Mouse (Mus musculus): Measurements from ENCODE around the gene 2410015M20Rik. TPM values are rescaled to one million over a fixed set of nuclear protein-coding genes. Genes with fewer than 3 reads are reported as not detected.

The 2410015M20Rik gene
- polyA plus RNA-seq, 1 experiment from 2014 or later = 316 TPM

DNA sequence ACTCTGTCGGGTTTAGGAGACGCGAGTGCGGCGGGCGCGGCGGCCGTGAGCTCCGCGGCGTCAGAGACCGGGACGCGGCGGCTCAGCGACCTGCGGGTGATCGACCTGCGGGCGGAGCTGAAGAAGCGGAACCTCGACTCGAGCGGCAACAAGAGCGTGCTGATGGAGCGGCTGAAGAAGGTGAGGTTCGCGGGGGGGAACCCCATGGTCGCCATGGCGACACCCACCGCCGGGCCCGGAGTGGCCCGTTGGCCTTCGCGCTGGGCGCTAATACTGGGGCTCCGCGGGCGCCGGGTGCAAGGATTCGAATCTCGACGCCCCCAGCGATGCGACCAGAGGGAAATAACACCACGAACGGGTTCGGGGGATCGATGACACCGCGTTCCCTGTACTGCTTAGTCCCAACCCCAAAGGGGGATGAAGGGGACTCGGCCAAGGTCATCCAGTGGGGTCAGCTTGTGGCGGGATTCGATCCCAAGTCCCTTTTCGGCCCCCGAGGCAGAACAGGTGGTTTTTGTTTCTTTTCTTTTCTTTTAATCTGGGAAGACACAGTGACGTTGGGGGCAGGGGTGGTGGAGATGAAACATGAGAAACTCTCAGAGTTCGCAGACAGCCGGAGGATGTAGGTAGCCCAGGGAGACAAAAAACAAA lies 24.3 kb downstream of the 2410015M20Rik start:
- Histone ChIP-seq H3K9me3 (ENCODE audit: control insufficient read depth, low read length) (no peaks in the 10 kb centered on the region), H3K27ac (ENCODE audit: low read length) (peak overlapping the region; percentile 91), H3K4me2 (ENCODE audit: low read depth, low read length) (peak overlapping the region; percentile 67), H3K4me1 (ENCODE audit: control insufficient read depth, insufficient read depth, low read length) (peaks cover 42% of the 10 kb centered on the region), H3K27me3 (replicated peaks; ENCODE audit: control insufficient read depth, insufficient read depth, low read length) (no peaks in the 10 kb centered on the region), H3K9ac (ENCODE audit: low read depth, low read length) (peak overlapping the region; percentile 88), H3K36me3 (ENCODE audit: control insufficient read depth, insufficient read depth, low read length) (peaks cover 5% of the 10 kb centered on the region; the same call in 1 of the 2 replicates), H3K4me3 (ENCODE audit: low read length) (peak overlapping the region; percentile 78)
- under 1% methylated on average over 61 of the region's 61 CpGs for WGBS
- ATAC-seq = peak; percentile 29

DNA sequence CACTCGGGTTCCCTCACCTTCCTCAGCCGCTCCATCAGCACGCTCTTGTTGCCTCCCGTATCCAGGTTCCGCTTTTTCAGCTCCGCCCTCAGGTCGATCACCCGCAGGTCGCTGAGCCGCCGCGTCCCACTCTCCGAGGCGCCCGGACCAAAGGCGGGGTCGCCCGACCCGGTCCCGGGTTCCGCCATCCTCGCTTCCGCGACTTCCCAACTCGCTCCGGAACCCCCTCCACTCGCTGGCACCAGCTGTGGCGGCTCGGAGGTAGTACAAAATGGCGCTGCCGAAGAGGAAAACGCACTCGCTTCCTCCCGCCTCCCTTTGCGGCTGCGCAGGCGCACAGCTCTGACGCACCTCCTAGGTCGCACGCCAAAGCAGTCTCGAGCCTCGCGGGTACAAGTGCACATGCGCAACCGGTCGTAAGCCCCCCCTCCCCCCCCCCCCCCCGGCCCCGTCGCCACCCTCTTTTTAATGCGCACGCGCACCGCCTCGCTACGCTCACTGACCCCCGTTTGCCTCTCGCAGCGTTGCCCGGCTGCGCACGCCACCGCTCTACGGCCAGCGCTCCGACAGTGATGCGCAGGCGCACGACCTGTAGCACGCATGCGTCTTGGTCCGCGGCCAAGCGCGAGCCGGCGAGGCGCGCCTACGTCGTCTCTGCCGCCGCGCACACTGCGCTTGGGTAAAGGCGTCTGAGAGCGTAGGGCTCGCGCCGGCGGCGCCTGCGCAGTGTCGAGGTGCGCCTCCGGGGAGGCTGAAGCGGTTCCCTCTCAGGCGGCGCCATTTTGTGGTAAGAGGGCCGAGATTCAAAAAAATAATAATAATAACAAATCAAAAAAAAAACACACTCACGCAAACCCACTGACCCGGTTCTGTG lies 25.1 kb downstream of the 2410015M20Rik start, which contains the start of the genes Safb2 and Safb:
Gene Safb2, minus strand, starts transcription at position 329 of the 874 bp plus-strand sequence.
Gene Safb, plus strand, starts transcription at position 569 of the 874 bp plus-strand sequence.
- WGBS = under 1% methylated on average over 90 of the region's 101 CpGs
- Histone ChIP-seq H3K4me3 (ENCODE audit: low read length) (peak within 1 kb of the TSS; percentile 80), H3K27me3 (replicated peaks; ENCODE audit: control insufficient read depth, insufficient read depth, low read length) (no peaks in the 10 kb centered on the region), H3K36me3 (ENCODE audit: control insufficient read depth, insufficient read depth, low read length) (peaks cover under 1% of the 10 kb centered on the region; the same call in 1 of the 2 replicates), H3K4me1 (ENCODE audit: control insufficient read depth, insufficient read depth, low read length) (peaks cover 49% of the 10 kb centered on the region), H3K27ac (ENCODE audit: low read length) (peak within 1 kb of the TSS; percentile 96), H3K9me3 (ENCODE audit: control insufficient read depth, low read length) (no peaks in the 10 kb centered on the region), H3K4me2 (ENCODE audit: low read depth, low read length) (peak within 1 kb of the TSS; percentile 82), H3K9ac (ENCODE audit: low read depth, low read length) (peak within 1 kb of the TSS; percentile 93)
- ATAC-seq = peak; percentile 95

DNA sequence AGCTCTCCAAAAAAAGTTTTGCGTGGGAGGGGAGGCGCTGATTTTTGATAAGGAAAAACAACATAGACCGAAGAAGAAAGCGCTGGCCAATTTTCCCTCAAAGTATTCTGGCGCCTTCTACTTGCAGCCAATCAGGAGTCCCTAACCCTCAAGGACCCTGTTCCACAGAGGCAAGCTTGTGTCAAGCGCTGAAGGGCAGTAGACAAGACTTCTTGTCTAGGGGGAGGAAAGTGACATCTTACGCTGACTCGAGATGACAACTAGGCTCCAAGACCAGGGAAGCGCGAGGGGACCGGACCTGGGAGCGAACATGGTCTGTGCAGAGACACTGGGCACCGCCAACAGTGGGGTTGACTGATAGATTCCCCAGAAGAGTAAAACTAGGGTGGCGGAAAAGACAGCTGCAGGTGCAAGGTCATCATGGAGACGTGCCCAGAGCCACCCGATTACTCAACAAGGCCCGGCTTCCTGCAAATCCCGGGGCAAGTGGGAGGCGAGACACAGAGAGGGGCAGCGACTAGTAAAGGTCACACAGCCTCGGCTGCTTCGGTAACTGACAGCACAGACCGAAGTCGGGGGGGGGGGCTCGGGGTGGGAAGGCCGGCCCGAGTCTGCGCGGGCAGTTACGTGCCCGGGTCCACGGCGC lies 25.8 kb downstream of the 2410015M20Rik start:
- WGBS = 1% methylated on average over 33 of the region's 33 CpGs
- Histone ChIP-seq H3K4me1 (ENCODE audit: control insufficient read depth, insufficient read depth, low read length) (peaks cover 49% of the 10 kb centered on the region), H3K27ac (ENCODE audit: low read length) (peak overlapping the region; percentile 96), H3K36me3 (ENCODE audit: control insufficient read depth, insufficient read depth, low read length) (0 out of 2 replicates have a peak, but pooled peaks cover 3% of the 10 kb centered on the region), H3K27me3 (replicated peaks; ENCODE audit: control insufficient read depth, insufficient read depth, low read length) (no peaks in the 10 kb centered on the region), H3K9ac (ENCODE audit: low read depth, low read length) (peak overlapping the region; percentile 93), H3K9me3 (ENCODE audit: control insufficient read depth, low read length) (no peaks in the 10 kb centered on the region), H3K4me2 (ENCODE audit: low read depth, low read length) (peak overlapping the region; percentile 82), H3K4me3 (ENCODE audit: low read length) (peak overlapping the region; percentile 80)
- ATAC-seq = no peak

DNA sequence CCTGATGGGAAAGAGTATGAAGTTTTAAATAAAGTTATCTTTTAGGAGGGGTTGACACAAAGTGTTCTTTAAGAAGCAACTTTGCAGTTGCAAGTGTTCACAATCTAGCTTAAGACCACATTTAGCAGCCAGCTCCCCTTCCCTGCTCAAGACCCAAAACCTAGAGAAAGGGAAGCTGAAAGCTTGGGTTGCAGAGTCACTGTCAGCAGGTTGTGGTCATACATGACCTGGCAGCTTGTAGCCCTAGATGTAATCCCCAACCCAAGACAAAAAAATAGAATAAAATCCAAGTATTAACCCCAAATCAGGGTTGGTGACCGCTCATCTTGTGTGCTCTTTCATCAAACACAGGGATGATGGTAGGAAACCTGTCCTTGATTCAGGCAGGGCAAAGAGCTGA lies 26.5 kb downstream of the 2410015M20Rik start:
- Histone ChIP-seq H3K4me2 (ENCODE audit: low read depth, low read length) (peak overlapping the region; percentile 82), H3K9ac (ENCODE audit: low read depth, low read length) (peak overlapping the region; percentile 93), H3K4me3 (ENCODE audit: low read length) (peak overlapping the region; percentile 80), H3K4me1 (ENCODE audit: control insufficient read depth, insufficient read depth, low read length) (peaks cover 49% of the 10 kb centered on the region), H3K36me3 (ENCODE audit: control insufficient read depth, insufficient read depth, low read length) (peaks cover 9% of the 10 kb centered on the region), H3K27me3 (replicated peaks; ENCODE audit: control insufficient read depth, insufficient read depth, low read length) (no peaks in the 10 kb centered on the region), H3K9me3 (ENCODE audit: control insufficient read depth, low read length) (no peaks in the 10 kb centered on the region), H3K27ac (ENCODE audit: low read length) (no peak overlapping the region)
- ATAC-seq = no peak
- WGBS = 76% methylated on average over 1 of the region's 1 CpGs

DNA sequence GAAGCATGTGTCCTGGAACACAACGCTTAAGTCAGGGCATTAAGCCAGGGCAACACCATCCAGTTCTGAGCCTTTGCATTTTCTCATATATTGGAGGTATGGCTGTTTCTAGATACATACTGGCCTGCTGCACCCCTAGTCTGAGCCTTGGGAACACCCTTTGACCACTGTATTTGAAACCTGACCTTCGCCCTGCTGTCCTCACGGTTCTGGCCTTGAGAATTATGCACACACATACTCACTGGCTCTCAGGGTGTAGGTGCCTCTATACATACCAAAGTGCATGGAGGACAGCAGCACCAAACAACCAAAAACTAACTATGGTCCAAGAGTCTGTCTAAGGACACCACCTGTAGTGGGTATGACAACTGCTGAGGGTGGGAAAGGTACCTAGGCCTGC lies 36.6 kb downstream of the 2410015M20Rik start:
- no peaks in the 10 kb centered on the region for H3K9me3 ChIP-seq (ENCODE audit: control insufficient read depth, low read length)
- 80% methylated on average over 3 of the region's 3 CpGs for WGBS
- no peak overlapping the region for H3K9ac ChIP-seq (ENCODE audit: low read depth, low read length)
- H3K27me3 ChIP-seq (replicated peaks; ENCODE audit: control insufficient read depth, insufficient read depth, low read length) = no peaks in the 10 kb centered on the region
- peak overlapping the region; percentile 38; the same call in 1 of the 2 replicates for H3K27ac ChIP-seq (ENCODE audit: low read length)
- H3K36me3 ChIP-seq (ENCODE audit: control insufficient read depth, insufficient read depth, low read length) = peaks cover 43% of the 10 kb centered on the region
- H3K4me2 ChIP-seq (ENCODE audit: low read depth, low read length) = no peak overlapping the region
- peak; percentile 49 for ATAC-seq
- H3K4me1 ChIP-seq (ENCODE audit: control insufficient read depth, insufficient read depth, low read length) = peaks cover 16% of the 10 kb centered on the region
- H3K4me3 ChIP-seq (ENCODE audit: low read length) = no peak overlapping the region

DNA sequence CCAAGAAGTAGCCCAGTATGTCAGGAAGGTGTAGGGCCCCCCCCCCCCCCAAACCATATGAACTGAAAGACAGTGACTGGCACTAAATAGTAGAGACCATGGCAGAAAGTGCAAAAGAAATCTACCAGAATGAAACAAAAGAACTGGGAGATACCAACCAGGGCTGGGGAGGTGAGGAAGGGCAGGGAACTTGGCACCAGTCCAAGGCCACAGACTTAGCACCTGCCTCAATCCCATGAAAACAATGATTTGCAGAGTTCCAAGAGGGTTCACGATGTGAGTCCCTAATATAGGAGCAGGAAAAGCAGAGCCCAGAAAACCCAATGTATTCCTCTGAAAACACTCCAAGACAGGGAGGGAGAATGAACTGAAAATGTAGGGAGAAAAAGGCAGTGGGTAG lies 37.4 kb downstream of the 2410015M20Rik start:
- 55% methylated on average over 1 of the region's 1 CpGs for WGBS
- Histone ChIP-seq H3K9ac (ENCODE audit: low read depth, low read length) (0 out of 2 replicates have a peak overlapping the region, but pooled peaks have one; percentile 10), H3K4me2 (ENCODE audit: low read depth, low read length) (no peak overlapping the region), H3K27me3 (replicated peaks; ENCODE audit: control insufficient read depth, insufficient read depth, low read length) (no peaks in the 10 kb centered on the region), H3K36me3 (ENCODE audit: control insufficient read depth, insufficient read depth, low read length) (peaks cover 46% of the 10 kb centered on the region), H3K4me3 (ENCODE audit: low read length) (no peak overlapping the region), H3K4me1 (ENCODE audit: control insufficient read depth, insufficient read depth, low read length) (peaks cover 16% of the 10 kb centered on the region), H3K27ac (ENCODE audit: low read length) (0 out of 2 replicates have a peak overlapping the region, but pooled peaks have one; percentile 38), H3K9me3 (ENCODE audit: control insufficient read depth, low read length) (no peaks in the 10 kb centered on the region)
- 0 out of 2 replicates have a peak, but pooled peaks have one; percentile 34 for ATAC-seq

DNA sequence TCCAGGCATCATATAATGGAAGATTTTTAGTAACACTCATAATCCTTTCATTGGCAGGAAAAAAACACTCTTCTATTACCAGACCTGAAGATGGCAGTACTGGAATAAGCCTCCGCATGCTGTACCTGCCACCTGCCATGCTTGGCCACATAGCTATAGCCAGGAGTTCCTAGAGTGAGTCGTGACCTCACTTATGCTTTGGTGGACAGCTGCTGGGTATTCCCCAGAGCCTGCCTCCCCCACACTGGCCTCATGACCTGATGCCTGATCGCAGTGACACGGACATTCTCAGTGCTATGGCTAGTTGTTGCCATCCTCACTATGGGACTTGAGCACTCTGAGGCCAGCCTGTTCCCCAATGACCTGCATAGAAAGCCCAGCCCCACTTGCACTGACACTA lies 39.3 kb downstream of the 2410015M20Rik start:
- H3K4me2 ChIP-seq (ENCODE audit: low read depth, low read length) = no peak overlapping the region
- WGBS = 86% methylated on average over 4 of the region's 4 CpGs
- ATAC-seq = no peak
- no peak overlapping the region for H3K4me3 ChIP-seq (ENCODE audit: low read length)
- peaks cover 53% of the 10 kb centered on the region for H3K36me3 ChIP-seq (ENCODE audit: control insufficient read depth, insufficient read depth, low read length)
- peaks cover 16% of the 10 kb centered on the region for H3K4me1 ChIP-seq (ENCODE audit: control insufficient read depth, insufficient read depth, low read length)
- no peak overlapping the region for H3K9ac ChIP-seq (ENCODE audit: low read depth, low read length)
- no peak overlapping the region for H3K27ac ChIP-seq (ENCODE audit: low read length)
- no peaks in the 10 kb centered on the region for H3K27me3 ChIP-seq (replicated peaks; ENCODE audit: control insufficient read depth, insufficient read depth, low read length)
- H3K9me3 ChIP-seq (ENCODE audit: control insufficient read depth, low read length) = no peaks in the 10 kb centered on the region

DNA sequence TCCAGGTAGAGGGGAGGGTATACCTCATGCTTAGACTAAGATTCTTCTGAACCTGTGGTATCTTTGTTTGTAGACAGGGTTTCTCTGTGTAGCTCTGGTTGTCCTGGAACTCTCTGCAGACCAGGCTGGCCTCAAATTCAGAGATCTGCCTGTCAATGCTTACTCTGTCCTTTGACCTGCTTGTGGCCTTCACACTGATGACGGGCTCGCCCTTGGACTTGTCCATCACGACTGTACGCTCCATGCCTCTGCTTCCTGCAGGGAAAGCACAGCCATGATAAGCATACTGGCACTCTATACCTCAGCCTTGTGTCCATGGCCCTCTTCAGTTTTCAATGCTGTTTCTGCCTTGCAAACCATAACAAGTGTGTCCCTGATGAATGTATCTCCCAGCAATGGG lies 42.2 kb downstream of the 2410015M20Rik start:
- Histone ChIP-seq H3K4me1 (ENCODE audit: control insufficient read depth, insufficient read depth, low read length) (peaks cover under 1% of the 10 kb centered on the region; the same call in 1 of the 2 replicates), H3K4me2 (ENCODE audit: low read depth, low read length) (no peak overlapping the region), H3K9ac (ENCODE audit: low read depth, low read length) (no peak overlapping the region), H3K9me3 (ENCODE audit: control insufficient read depth, low read length) (no peaks in the 10 kb centered on the region), H3K27ac (ENCODE audit: low read length) (no peak overlapping the region), H3K4me3 (ENCODE audit: low read length) (no peak overlapping the region), H3K27me3 (replicated peaks; ENCODE audit: control insufficient read depth, insufficient read depth, low read length) (no peaks in the 10 kb centered on the region), H3K36me3 (ENCODE audit: control insufficient read depth, insufficient read depth, low read length) (peaks cover 72% of the 10 kb centered on the region)
- WGBS = 91% methylated on average over 4 of the region's 4 CpGs
- ATAC-seq = no peak

DNA sequence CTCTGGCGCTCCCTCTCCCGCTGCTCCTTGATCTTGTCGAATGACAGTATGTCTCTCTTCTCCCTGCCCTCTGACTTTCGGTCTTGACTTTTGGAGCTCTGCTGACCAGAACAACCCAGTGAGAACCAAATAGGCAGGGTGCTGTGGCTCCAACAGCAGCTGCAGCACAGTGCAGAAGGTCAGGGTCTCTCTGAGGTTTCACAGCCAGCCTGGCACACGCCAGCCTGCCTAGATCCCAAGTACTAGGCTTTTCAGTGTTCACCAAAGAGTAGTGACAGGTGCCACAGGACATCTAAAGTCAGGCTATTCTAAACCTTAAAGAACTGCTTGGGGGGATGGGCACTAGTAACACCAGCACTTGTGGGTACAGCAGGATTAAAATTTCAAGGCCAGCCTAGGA lies 42.7 kb downstream of the 2410015M20Rik start:
- Histone ChIP-seq H3K4me2 (ENCODE audit: low read depth, low read length) (no peak overlapping the region), H3K9ac (ENCODE audit: low read depth, low read length) (no peak overlapping the region), H3K27me3 (replicated peaks; ENCODE audit: control insufficient read depth, insufficient read depth, low read length) (no peaks in the 10 kb centered on the region), H3K36me3 (ENCODE audit: control insufficient read depth, insufficient read depth, low read length) (peaks cover 77% of the 10 kb centered on the region), H3K4me1 (ENCODE audit: control insufficient read depth, insufficient read depth, low read length) (no peaks in the 10 kb centered on the region), H3K27ac (ENCODE audit: low read length) (no peak overlapping the region), H3K4me3 (ENCODE audit: low read length) (no peak overlapping the region), H3K9me3 (ENCODE audit: control insufficient read depth, low read length) (no peaks in the 10 kb centered on the region)
- ATAC-seq = no peak
- 92% methylated on average over 5 of the region's 5 CpGs for WGBS
